Mouse (Mus musculus) embryo, embryonic 10 days (tissue): ENCODE data around the gene Fam13c.

Experiments used
- DNase-seq: peaks from one replicate; pipeline ENCODE4 v3.0.0-alpha.2; 2015; ENCODE audit warnings: low spot score

The Fam13c gene

GRCm38 (mm10) chr10:70465638-70466037 is 25.4 kb downstream of the Fam13c start:
- DNase-seq = no peak

GRCm38 (mm10) chr10:70470836-70471235 is 30.6 kb downstream of the Fam13c start:
- no peak for DNase-seq

DNA sequence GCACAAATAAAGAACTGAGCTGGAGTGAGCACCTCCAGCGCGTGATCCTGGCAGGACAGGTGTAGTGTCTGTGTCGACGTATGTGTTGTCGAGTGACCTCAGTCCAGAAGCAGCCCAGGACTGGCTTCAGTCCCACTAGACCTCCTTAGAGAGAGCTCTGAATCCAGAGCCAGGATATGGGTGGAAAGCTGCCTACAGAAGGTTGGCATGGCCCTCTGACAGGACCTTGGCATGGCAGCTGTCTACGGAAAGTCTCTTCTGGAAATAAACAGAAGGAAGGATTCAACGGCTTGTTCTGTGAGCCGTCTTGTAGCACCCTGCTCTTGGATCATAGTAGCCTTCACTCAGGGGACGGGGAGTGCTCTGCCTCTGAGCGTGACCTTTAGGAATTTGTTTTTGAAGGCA is 37.5 kb downstream of the Fam13c start:
- no peak for DNase-seq

DNA sequence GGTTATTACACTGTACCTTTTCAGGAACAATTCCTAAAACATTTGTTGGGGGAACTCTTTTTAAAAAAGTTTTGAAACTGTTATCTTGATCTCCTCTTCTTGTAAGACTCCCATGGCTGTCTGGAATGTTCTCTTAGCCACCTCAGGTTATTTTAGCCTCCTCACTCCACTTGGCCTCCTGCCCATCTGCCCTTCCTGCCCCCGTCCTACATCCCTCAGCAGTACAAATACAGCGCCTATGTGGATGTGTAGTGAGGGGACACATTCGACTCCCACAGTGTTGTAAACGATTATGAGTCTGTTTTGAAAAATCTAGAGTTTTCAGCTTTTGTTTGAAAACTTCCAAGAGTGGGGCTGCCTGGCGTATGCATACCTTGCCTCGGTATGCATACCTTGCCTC is 43.5 kb downstream of the Fam13c start:
- DNase-seq = no peak

DNA sequence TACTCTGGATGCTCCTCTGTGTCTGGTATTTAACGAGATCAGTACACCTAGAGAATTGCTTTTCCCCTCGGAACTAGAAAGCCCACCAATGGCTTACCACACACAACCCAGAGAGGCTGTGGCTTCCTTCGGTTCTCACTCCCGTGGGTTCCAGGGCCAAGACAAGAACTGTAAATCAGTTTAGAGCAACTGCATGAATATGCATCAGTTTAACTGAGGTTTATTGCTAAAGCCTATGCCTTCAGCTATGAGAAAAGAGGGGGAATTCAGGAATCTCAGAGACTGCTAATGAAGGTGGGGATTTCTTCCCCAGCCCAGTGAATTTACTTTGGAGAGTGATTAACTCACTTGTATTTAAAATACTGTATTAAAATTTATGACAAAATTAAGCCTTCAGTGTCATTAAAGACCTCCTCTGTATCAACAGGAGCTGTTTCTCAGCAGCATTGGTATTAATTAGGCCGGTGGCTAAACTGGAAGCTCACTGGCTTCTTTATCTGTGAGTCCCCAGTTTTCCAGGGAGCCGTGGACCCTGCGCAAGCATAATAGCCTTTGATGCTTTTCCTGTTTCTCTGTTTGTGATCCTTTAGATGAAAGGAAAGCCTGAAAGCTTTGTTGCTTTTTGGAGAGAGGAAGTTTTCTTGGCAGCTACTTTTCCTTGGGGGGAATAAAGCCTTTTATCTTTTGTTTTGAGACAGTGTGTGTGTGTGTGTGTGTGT is 44.4 kb downstream of the Fam13c start:
- DNase-seq = no peak

DNA sequence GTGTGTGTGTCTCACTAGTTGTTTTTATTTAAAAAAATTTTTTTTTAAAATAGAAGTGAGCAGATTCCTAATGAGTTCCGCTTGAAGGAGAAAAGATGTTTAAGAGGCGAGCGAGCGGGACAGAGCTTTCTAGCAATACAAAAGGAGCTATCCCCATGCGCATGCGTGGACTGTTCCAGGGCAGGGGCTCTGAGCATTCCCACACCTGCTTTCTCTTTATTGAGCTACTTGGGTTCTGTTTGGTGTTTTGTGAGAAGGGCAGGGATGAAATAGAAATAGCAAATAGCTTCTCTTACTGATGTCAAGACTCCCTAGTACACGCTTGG is 45.0 kb downstream of the Fam13c start:
- peak; percentile 78 for DNase-seq

DNA sequence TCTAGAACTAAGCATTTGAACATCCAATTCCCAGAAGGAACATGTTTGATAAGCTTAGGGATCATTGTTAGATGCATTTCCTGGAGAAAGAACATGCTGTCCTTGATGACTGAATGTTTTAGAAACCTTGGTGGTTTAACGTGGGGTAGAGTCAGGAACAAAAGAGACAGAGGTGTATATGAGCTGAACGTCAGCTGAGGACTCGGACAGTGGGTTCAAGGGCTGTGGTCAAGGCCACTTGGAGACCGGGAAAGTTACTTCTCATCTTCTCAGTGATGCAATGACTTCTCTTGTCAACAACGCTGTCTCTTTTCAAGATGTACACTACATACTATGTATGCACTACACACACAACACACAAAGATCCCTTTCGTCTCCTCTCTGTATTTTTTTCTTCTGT is 46.4 kb downstream of the Fam13c start:
- no peak for DNase-seq

GRCm38 (mm10) chr10:70493891-70494290 is 53.6 kb downstream of the Fam13c start:
- DNase-seq = no peak

DNA sequence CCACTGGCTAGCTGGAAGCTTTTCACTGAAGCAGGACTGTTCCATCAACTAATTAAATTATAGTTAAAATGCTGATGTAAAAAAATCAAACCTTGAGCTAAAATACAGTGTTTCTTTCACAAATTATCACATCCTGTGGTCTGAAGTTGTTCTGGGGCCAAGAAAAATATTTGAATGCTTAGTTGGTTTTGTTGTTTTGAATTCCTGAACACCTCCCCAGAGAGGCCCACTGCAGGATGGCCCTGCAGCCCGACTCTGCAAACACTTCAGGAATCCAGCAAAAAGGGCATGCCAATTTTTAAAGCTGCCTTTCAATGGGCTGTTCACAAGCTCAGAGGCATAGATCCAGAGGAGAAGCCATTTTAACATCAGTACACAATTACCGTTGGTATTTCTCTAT is 54.2 kb downstream of the Fam13c start:
- DNase-seq = no peak

DNA sequence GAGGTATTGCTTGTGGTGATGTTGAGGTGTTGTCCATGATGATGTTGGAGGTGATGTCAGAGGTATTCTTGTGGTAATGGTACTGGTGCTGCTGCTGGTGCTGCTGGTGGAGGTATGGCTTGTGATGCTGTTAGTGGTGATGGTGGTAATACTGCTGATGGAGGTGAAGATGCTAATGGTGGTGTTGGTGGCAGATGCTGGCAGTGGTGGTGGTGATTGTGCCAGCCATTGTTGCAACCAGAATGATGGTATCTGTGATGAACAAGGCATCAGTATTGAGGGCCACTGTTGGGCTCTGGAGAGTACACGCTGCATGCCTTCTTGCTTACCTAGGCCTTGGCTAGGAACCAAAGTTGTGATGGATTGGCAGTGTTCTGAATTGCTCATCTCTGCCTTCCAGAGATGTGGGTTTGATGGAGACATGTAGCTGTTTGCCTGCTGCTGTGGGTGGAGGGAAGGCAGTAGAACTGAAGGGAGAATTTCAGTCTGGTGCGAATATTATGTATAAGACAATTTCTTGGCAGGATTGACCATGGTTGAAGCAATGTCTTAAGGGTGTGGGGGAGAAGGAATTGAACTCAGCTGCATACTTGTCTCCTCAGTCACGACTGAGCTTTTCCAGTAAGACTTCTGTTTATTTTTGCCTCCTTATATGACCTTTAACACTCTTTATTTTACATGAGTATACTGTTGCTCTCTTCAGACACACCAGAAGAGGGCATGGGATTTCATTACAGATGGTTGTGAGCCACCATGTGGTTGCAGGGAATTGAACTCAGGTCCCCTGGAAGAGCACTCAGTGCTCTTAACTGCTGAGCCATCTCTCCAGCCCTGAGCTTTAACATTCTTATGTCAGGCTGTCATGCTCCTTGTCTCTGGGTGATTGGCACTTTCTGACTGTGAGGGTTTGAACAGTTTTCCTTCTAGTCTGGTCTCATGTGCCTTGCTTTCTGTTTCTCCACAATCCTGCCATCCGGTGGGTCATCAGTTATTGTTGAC is 55.1 kb downstream of the Fam13c start:
- DNase-seq = no peak

GRCm38 (mm10) chr10:70496938-70497337 is 56.7 kb downstream of the Fam13c start:
- DNase-seq = no peak

GRCm38 (mm10) chr10:70498328-70498727 is 58.0 kb downstream of the Fam13c start:
- DNase-seq = no peak

GRCm38 (mm10) chr10:70499246-70499645 is 59.0 kb downstream of the Fam13c start:
- no peak for DNase-seq

GRCm38 (mm10) chr10:70504871-70505270 is 64.6 kb downstream of the Fam13c start:
- no peak for DNase-seq

- no peak for DNase-seq
Measured at GRCm38 (mm10) chr10:70505395-70505794, 65.1 kb downstream of the Fam13c start.

- DNase-seq = no peak
Measured at GRCm38 (mm10) chr10:70505842-70506241, 65.6 kb downstream of the Fam13c start.

DNA sequence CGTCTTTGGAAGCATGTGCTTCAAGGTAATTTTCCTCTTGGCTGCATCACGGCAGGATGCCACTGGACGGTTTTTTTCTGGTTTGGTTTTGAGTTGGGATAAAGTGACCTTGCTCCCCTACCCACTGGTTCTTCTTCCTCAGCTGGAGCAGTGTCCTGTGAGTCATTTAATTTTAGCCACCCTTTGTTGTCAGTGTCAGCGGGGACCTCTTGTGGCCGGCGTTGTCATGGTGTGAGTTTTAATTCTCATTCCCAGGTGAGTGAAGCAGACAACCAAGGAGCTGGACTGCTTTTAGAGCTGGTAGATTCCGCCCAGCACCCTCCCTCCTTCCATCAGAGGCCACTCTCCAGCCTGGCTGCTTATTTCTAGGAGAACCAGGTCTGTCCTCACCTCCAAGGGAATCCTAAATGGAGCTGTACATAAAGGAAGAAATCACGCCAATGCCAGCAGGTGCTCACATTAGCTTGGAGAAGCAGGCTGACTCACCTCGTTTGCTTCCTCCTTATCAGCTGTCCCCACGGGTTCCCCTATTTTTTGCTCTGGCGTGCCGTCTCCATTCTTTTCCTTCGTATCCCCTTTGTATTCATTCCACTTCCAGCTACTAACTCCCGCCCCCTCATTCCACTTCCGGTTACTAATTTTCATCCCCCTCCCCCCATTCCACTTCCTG is 66.4 kb downstream of the Fam13c start:
- DNase-seq = peak; percentile 31

- no peak for DNase-seq
Measured at GRCm38 (mm10) chr10:70507880-70508279, 67.6 kb downstream of the Fam13c start.

DNA sequence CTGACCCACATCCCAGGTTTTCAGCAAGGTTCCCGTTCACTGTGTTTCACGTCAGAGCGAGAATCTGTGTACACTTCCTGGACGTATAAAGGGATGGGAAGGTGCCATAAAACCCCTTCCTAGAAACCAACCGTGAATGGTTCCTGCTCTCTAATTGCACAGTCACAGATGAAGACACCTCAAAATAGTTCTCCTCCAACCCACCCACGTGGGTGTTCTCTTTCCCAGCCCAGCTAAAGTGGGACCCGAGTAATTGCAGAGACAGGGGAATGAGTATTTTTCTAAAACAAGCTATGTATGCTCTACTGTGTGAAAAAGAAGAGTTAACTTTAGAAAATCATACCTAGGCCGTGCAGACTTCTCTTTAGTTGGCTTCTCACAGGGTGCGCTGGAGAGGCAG is 74.6 kb downstream of the Fam13c start:
- DNase-seq = no peak

DNA sequence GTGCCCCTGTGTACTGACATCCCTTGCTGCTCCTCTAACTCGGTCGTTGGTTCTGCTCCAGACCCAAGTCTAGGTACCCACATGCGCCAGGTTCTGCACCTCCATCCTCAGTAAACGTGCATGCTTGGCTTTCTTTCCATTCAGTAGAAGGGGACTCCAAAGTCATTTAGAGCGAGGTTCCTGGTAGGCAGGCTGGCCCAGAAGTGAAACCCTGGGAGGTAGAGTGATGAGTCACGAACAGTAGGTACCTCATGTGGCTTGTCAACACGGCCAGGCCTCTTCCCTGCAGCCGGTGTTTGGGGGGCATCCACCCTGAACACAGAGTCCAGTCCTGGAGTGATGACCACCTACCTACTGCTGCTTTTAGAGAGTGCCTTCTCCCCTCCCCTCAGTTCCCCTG is 76.4 kb downstream of the Fam13c start:
- DNase-seq = no peak

- no peak for DNase-seq
Measured at GRCm38 (mm10) chr10:70519640-70520099, 79.4 kb downstream of the Fam13c start.
